Mouse (Mus musculus): Measurements from ENCODE around the gene Phc3. TPM values are rescaled to one million over a fixed set of nuclear protein-coding genes. Genes with fewer than 3 reads are reported as not detected.
A peak's percentile ranks its signal among the peaks of the same experiment; 100 is the strongest.

Phc3 gene
- total RNA-seq, 1 experiment from 2014 or later, result 22.7 TPM

GRCm38 (mm10) chr3:30987396-30988318 is 18.4 kb upstream of the Phc3 start:
- no peak; a peak in 1 of 4 replicates for ATAC-seq (replicated peaks in 1 of 2; ENCODE audit: insufficient read depth in 1 of 2, low FRiP score in 2 of 2, low TSS enrichment in 1 of 2, low read depth in 1 of 2, poor library complexity in 2 of 2, severe bottlenecking in 2 of 2)

- ATAC-seq (replicated peaks in 1 of 2; ENCODE audit: insufficient read depth in 1 of 2, low FRiP score in 2 of 2, low TSS enrichment in 1 of 2, low read depth in 1 of 2, poor library complexity in 2 of 2, severe bottlenecking in 2 of 2), result no peak
These were observed 13.8 kb upstream of the Phc3 start for GRCm38 (mm10) chr3:30982924-30983536.

GRCm38 (mm10) chr3:30981616-30982380 is 12.6 kb upstream of the Phc3 start:
- no peak for ATAC-seq (replicated peaks in 1 of 2; ENCODE audit: insufficient read depth in 1 of 2, low FRiP score in 2 of 2, low TSS enrichment in 1 of 2, low read depth in 1 of 2, poor library complexity in 2 of 2, severe bottlenecking in 2 of 2)

GRCm38 (mm10) chr3:30976991-30977603 is 7.9 kb upstream of the Phc3 start:
- ATAC-seq (replicated peaks in 1 of 2; ENCODE audit: insufficient read depth in 1 of 2, low FRiP score in 2 of 2, low TSS enrichment in 1 of 2, low read depth in 1 of 2, poor library complexity in 2 of 2, severe bottlenecking in 2 of 2), result no peak

- ATAC-seq (replicated peaks in 1 of 2; ENCODE audit: insufficient read depth in 1 of 2, low FRiP score in 2 of 2, low TSS enrichment in 1 of 2, low read depth in 1 of 2, poor library complexity in 2 of 2, severe bottlenecking in 2 of 2), result peak; percentile 85 to 92
These were observed 6.0 kb upstream of the Phc3 start for GRCm38 (mm10) chr3:30975102-30975754.

- ATAC-seq (replicated peaks in 1 of 2; ENCODE audit: insufficient read depth in 1 of 2, low FRiP score in 2 of 2, low TSS enrichment in 1 of 2, low read depth in 1 of 2, poor library complexity in 2 of 2, severe bottlenecking in 2 of 2), result peak; percentile 68 to 72
These were observed 603 bp downstream of the Phc3 start for GRCm38 (mm10) chr3:30968531-30969092.

- ATAC-seq (replicated peaks in 1 of 2; ENCODE audit: insufficient read depth in 1 of 2, low FRiP score in 2 of 2, low TSS enrichment in 1 of 2, low read depth in 1 of 2, poor library complexity in 2 of 2, severe bottlenecking in 2 of 2), result no peak
These were observed 3.6 kb downstream of the Phc3 start for GRCm38 (mm10) chr3:30965644-30966043.

GRCm38 (mm10) chr3:30964216-30964615 is 5.0 kb downstream of the Phc3 start:
- no peak for ATAC-seq (replicated peaks in 1 of 2; ENCODE audit: insufficient read depth in 1 of 2, low FRiP score in 2 of 2, low TSS enrichment in 1 of 2, low read depth in 1 of 2, poor library complexity in 2 of 2, severe bottlenecking in 2 of 2)

- no peak for ATAC-seq (replicated peaks in 1 of 2; ENCODE audit: insufficient read depth in 1 of 2, low FRiP score in 2 of 2, low TSS enrichment in 1 of 2, low read depth in 1 of 2, poor library complexity in 2 of 2, severe bottlenecking in 2 of 2)
These were observed 6.1 kb downstream of the Phc3 start for GRCm38 (mm10) chr3:30963100-30963499.

- ATAC-seq (replicated peaks in 1 of 2; ENCODE audit: insufficient read depth in 1 of 2, low FRiP score in 2 of 2, low TSS enrichment in 1 of 2, low read depth in 1 of 2, poor library complexity in 2 of 2, severe bottlenecking in 2 of 2), result no peak
These were observed 9.1 kb downstream of the Phc3 start for GRCm38 (mm10) chr3:30959868-30960831.

- ATAC-seq (replicated peaks in 1 of 2; ENCODE audit: insufficient read depth in 1 of 2, low FRiP score in 2 of 2, low TSS enrichment in 1 of 2, low read depth in 1 of 2, poor library complexity in 2 of 2, severe bottlenecking in 2 of 2), result no peak
These were observed 10.5 kb downstream of the Phc3 start for GRCm38 (mm10) chr3:30958709-30959108.

GRCm38 (mm10) chr3:30956327-30956726 is 12.9 kb downstream of the Phc3 start:
- no peak; a peak in 1 of 4 replicates for ATAC-seq (replicated peaks in 1 of 2; ENCODE audit: insufficient read depth in 1 of 2, low FRiP score in 2 of 2, low TSS enrichment in 1 of 2, low read depth in 1 of 2, poor library complexity in 2 of 2, severe bottlenecking in 2 of 2)

GRCm38 (mm10) chr3:30952273-30953070 is 16.7 kb downstream of the Phc3 start:
- no peak for ATAC-seq (replicated peaks in 1 of 2; ENCODE audit: insufficient read depth in 1 of 2, low FRiP score in 2 of 2, low TSS enrichment in 1 of 2, low read depth in 1 of 2, poor library complexity in 2 of 2, severe bottlenecking in 2 of 2)

- ATAC-seq (replicated peaks in 1 of 2; ENCODE audit: insufficient read depth in 1 of 2, low FRiP score in 2 of 2, low TSS enrichment in 1 of 2, low read depth in 1 of 2, poor library complexity in 2 of 2, severe bottlenecking in 2 of 2), result no peak
These were observed 17.6 kb downstream of the Phc3 start for GRCm38 (mm10) chr3:30951652-30952051.

GRCm38 (mm10) chr3:30934384-30934783 is 34.8 kb downstream of the Phc3 start:
- ATAC-seq (replicated peaks in 1 of 2; ENCODE audit: insufficient read depth in 1 of 2, low FRiP score in 2 of 2, low TSS enrichment in 1 of 2, low read depth in 1 of 2, poor library complexity in 2 of 2, severe bottlenecking in 2 of 2), result no peak

Data from hematopoietic stem cell, adult 5-6 weeks (primary cell).